Mouse (Mus musculus) layer of hippocampus, adult 11-12 months (tissue): ENCODE results near the gene Upk1b.

Experiments
- DNase-seq: peaks from one replicate; pipeline ENCODE4 v3.0.0; 2022; ENCODE audit warnings: low spot score

The Upk1b gene

GRCm38 (mm10) chr16:38761972-38762371, 38.2 kb downstream of the Upk1b start:
- DNase-seq, result no peak

DNA sequence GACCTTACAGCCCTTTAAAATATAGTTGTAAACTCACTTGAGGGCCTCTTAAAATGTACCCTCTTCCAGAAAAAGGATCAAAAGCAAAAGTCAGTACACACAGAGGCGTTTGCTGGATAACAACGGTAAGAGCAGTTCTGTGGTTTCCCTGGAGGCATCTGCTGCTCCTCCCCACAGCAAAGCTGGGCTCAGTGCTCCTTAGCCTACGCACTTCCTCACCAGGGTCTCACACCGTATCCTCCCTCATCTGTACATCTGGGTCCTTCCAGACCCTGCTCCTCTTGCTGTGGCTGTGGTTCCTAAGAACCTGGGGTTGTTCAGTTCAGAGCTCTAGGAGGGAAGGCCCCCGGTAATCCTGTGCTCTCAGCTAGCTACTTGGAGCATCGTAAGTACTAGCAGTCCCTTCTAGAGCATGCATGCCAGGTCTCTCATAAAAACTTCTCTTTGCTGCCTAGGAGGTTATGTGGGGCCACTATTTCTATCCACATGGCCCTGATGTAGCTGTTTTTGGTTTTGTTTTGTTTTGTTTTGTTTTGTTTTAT, 39.2 kb downstream of the Upk1b start:
- no peak for DNase-seq

GRCm38 (mm10) chr16:38760239-38760638, 39.9 kb downstream of the Upk1b start:
- DNase-seq, result no peak

DNA sequence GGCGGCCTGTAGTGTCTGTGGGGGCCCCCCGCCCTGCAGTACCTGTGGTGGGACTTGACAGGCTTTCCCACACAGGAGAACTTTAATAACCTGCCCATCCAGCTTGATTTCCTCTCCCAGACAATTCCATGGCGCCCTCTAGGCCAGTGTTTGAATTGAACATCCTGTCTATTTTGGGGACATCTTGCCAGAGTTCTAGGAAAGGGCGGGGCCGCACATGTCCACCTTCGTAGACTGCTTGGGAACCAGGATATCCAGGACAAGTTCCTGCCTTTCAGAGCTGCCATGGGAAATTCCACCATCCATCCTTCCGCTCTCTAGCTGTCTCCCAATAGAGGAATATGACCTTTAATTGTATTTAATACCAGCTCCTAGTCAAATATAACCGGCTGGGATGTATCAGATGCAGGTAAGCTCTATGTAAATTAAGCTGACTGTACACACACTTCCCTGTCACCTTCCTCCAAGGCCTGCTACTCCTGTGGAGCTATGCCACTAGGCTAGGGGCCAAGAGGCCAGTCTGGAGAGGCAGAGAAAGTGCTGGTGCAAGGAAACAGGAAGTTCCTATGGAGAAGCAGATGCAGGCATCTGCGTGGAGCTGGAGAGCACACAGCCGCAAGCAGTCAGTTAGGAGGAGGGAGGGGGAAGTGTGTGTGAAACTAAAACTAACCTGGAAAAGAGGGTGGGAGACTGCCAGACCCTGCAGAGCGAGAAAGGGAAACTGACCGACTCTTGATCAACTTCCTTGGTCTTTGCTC, 41.8 kb downstream of the Upk1b start:
- no peak for DNase-seq

GRCm38 (mm10) chr16:38757626-38758025, 42.5 kb downstream of the Upk1b start:
- DNase-seq, result no peak

DNA sequence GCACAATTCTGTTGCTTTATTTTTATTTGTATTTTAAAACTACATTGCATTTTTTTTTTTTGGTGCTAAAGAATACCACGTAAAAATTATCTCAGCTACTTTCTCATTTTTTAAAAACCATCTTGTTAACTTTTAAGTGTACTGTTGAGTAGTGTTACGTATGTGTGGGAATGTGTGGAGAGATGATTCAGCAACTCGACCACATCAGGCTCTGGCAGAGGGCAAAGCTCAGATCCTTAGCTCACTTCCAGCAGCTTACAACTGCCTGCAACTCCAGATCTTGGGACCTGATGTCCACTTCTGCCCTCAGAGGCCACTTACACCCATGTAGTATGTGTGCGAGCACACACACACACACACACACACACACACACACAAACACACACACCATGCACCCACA, 43.6 kb downstream of the Upk1b start:
- DNase-seq, result no peak

GRCm38 (mm10) chr16:38756177-38756503, 44.0 kb downstream of the Upk1b start:
- DNase-seq, result no peak

DNA sequence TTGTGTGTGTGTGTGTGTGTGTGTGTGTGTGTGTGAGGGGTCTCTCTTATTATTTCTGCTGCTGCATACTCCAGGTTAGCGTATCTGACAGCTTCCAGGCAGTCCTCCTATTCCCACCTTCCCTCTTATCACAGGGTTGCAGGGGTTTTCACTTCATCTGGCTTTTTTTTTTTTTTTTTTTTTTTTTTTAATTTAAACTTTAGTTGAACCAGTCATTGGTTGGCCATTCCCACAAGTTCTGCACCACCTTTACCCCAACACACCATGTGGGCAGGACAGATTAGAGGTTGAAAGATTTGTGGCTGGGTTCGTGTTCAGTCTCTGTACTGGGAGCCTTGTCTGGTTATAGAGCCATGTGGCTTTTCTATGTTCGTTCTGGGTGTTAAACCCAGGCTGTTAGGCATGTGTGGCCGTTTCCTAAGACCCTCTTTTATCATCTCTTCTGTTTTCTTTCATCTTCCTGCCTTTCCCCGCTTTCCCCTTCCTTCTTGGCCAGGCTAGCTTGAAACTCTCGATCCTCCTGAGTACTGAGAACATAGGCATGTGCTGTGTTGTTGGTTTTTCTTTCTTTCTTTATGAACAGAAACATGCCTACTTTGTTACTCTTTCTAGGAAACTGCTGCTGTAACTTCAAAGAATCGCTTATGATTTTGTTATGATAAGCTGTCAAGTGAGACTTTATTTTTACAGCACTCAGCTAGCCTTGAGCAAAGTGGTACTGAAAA, 44.5 kb downstream of the Upk1b start:
- DNase-seq, result no peak

DNA sequence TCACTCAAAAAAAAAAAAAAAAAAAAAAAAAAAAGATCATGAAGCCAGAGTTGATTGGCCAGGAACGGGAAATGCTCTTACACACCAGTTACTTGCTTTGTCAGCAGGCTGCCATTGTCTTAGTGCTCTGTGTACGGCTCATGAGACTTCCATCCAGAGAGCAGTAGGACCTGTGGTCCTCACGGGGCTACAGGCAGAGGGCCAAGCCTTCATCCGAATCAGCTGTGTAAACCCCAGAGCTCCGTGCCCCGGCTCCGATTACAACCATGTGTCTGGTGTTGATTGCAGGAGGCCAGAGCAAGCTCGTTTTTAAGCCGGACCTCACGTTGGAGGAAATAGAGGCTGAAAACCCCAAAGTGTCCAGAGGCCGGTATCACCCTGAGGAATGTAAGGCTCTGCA, 46.5 kb downstream of the Upk1b start:
- DNase-seq, result no peak

DNA sequence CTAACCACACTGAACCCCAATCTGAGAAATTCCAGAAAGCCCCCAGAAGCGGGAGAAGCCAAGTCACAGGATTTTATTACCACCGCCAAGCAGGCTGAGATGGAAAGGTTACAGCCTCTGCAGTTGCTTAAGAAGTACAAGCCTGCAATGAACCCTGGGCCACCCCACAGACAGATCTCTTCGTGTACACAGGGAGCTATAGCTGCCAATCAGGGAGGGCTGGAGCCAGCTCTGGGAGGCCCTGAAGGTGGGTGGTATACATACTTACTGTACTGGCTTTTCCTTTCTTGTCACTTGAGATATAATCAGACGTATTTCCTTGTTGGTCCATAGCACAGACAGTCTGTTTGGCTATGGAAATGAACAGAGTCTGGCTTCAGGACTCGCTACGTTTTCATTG, 49.3 kb downstream of the Upk1b start:
- DNase-seq, result no peak

DNA sequence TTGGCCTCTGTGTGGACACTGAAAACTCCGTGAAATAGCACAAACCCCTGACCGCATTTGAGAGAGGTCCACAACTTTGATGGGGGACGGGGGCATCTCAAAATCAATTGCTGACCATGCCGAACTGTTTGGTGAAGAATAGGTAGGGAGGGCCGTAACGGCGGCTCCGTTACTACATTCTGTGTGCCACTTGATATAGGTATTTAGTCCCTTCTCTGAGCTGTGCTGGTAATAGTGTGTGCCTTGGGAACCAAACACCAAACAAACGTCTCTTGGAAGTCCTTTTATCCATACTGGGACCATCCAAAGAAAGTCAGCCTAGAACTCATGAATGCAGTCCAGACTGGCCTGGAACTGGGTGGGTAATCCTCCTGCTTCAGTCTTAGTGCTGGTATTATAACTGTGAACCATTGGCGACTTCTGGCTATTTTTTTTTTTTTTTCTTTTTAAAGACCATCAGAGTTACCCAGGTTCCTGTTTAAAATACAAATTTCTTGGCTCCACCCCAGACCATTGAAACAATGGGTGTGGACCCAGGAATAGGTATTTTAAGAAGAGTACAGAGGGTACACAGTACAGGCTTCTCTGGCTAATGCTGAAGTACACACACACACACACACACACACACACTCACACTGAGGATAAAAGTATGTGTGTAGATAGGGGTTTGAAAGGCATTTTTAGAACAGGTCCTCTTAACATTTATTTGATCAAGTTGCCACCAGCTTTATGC, 56.0 kb downstream of the Upk1b start:
- no peak for DNase-seq

DNA sequence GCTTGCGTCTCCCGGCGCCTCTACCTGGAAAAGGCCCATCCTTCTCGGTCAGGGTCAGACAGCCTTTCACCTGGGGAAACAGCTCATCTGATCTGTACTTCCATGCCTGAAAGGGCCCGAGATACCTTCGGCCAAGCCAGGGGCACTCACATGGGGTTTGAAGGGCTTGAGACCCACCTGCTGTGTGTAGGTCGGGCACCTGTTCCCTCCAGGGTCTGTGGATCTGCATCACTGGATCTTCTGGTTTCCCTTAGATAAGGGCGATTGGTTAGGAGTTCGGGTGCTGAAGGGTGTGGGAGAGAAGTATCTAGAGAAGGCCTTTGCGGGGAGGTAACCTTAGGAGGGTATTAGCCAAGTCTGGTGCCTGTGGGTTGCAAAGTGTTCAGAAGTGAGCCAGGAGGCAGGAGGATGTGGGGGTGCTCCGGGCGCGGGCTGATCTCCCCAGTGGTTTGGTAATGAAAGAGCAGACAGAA, 57.4 kb downstream of the Upk1b start:
- no peak for DNase-seq

DNA sequence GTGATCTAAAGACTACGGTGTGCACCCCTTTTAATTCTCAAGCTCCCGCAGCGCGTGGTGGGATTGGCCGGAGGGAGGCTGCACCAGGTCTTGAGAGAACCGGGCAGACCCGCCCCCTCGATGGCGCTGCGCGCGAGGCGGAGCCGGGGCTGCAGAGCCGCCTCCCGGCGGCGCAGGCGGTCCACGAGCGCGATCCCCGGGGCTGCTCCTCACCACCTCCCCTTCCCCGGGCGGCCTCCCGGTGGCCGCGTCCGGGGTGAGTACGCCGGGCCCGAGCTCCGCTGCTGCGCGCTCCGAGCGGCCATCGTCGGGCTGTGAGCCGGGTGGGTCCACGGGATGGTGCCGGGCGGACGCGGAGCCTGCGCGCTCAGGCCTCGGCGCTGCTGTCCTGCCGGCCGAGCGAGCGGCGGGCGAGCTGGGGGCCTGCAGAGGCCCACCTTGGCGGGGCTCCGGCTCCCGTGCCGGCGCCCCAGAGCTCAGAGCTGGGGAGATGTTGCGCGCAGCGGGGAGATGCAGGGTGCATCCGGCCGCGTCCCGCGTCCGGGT, 57.9 kb downstream of the Upk1b start, which contains the start of gene B4galt4:
Gene B4galt4, plus strand, starts transcription at position 152 of the 546 bp plus-strand sequence.
- DNase-seq, result peak; percentile 85

GRCm38 (mm10) chr16:38741204-38741903, 58.8 kb downstream of the Upk1b start:
- no peak for DNase-seq

GRCm38 (mm10) chr16:38730921-38731320, 69.2 kb downstream of the Upk1b start:
- no peak for DNase-seq

DNA sequence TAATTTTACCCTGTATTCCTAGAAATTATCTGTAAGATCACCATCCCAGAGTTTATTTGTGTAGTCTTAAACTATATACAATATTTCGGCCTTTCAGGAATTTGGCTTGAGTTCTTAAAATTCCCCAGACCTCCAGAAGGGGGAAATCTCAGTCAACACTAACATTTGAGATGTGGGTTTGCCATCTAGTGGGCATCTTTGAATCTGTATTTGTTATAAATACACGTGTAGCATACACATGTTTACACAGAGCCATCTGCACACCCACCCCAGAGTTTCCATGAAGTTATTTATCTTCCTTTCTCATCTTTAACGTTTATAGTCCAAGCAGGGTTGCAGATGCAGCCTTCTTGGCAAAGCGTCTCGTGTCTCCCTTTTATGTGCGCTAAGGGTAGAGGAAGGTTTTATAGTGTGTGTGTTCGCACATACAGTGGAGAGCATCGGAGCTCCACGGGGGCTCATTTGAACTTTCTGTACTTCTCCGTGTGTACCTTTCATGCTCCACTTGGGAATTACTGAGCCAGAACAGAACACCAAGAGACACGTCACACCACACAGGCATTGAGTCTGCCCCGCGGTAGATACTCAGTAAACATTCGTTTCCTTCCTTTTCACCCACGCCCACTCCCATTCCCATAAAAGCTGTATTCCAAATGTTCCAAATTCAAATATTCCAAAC, 70.4 kb downstream of the Upk1b start:
- DNase-seq, result peak; percentile 65

DNA sequence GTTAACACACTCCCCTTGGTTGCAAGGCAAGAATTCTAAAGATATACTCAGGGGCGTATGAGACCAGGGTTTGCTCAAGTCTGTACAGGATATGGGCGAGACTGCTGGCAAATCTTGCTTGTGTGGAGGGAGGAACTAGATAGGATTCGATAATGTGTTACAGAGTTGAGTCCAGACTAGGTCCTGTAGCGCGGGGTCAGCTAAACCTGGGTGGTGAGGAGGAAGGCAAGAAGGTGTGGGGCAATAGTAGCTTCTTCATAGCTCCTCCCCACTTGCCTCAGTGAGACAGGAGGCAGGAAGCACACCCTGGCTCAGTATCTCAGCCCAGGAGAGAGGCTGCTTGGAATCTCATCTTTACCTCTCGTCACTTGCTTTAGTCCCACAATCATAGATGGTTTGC, 71.0 kb downstream of the Upk1b start:
- no peak for DNase-seq

DNA sequence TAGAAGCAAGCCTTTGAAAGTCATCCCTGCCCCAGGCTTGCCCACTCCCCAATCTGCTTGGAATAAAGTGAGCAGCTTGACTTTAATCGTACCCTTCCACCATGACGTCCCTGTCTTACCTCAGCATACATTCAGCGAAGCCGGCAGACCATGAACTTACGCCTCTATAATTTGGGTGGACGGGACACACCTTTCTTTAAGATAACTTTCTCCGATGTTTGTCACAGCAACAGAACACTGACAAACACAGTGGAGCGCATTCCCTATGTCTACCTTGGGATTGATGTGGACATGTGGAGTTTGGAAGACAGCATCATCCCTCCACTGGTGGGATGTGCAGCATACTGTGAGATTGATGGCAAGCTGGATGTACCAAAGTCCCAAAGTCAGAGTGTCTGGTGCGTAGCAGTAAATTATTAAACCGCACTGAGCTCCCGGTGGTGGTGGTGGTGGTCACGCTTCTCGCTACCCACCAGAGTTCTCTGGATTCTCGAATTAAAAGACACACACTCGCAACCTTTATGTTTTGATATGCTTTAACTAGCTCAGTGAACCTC, 71.5 kb downstream of the Upk1b start:
- DNase-seq, result no peak

GRCm38 (mm10) chr16:38724974-38725373, 75.2 kb downstream of the Upk1b start:
- DNase-seq, result no peak

- DNase-seq, result no peak
Observed at GRCm38 (mm10) chr16:38724256-38724655, 75.9 kb downstream of the Upk1b start.
